Mouse (Mus musculus) CD8-positive naive resting alpha-beta T cell, adult 2 months (primary cell): ENCODE measurements around the gene Trnp1.
A peak's percentile ranks its signal among the peaks of the same experiment; 100 is the strongest.

Experiments used
- DNase-seq, 2 experiments: peaks; one replicate each; pipeline ENCODE4 v3.0.0; 2022; ENCODE audit warnings: low read depth in 2 of 2, low spot score in 2 of 2

The Trnp1 gene

DNA sequence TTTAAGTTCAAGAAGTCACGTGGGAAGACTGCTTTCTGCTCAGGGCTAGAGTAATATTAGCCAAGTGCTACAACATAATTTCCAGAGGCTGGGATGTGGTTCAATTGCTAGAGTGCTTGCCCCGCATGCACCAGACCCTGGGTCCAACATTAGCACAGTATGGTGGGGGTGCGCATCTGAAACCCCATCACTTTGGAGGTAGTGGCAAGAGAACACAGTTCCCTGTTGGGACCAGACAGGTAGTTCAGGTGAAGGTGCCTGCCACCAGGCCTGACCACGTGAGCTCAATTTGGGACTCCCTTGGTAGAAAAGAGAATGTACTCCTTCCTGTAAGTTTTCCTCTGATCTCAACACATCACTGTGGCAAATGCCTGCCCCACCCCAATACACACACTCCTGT, 3.5 kb downstream of the Trnp1 start:
- no peak for DNase-seq

DNA sequence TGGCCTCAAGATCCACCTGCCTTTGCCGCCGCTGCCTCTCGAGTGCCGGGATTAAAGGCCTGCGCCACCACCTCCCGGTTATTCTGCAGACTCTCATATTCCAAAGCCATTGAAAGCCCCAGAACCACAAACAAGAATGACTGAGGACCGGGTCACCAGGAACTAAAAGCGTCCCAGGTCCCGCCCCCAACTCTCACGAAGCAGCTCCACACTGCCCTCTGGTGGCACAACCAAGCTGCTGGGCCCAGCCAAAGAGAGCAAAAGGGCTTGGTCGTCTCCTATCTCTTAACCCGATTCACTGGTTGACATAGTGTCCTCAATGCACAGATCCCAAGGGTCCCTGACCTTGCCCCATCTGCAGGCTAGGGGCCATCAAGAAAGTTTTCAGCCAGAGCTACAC, 3.9 kb downstream of the Trnp1 start:
- peak; percentile 81 to 89 for DNase-seq

DNA sequence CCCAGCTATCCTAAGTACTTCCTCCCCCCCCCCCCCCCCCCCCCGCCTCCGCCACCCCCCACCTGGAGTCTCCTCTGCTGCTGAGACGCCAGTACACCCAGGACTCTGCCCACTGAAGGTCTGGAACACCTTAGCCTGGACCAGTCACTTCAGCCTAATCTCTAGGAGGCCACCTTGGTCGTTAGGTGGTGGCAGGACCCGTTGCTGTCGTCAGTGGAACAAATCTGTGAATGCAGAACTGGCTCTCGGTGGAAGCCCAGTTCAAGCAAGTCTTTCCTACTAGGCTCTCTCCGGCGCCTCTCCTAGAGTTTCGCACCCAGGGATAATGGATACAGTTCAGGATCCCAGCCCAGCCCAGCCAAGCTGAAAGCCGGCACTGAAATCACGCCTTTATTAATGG, 4.5 kb downstream of the Trnp1 start:
- no peak for DNase-seq

DNA sequence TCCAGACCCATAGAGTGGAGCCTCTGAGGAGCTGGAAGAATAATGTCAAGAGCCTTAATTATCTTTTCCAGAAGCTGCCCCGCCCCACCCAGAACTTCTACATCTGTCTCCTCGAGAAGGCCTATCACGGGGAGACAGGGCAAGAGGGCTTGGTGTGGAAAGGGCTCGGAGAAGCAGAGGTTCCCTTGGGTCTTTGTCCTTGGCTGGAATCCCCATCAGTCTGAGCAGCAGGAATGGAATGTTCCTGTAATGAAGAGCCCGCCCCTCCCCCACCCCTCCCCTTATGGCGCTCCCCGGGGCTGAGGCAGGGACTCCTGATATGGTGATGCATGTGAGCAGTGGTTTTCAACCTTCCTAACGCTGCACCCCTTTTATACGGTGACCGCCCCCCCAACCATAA, 6.5 kb downstream of the Trnp1 start:
- DNase-seq: no peak

DNA sequence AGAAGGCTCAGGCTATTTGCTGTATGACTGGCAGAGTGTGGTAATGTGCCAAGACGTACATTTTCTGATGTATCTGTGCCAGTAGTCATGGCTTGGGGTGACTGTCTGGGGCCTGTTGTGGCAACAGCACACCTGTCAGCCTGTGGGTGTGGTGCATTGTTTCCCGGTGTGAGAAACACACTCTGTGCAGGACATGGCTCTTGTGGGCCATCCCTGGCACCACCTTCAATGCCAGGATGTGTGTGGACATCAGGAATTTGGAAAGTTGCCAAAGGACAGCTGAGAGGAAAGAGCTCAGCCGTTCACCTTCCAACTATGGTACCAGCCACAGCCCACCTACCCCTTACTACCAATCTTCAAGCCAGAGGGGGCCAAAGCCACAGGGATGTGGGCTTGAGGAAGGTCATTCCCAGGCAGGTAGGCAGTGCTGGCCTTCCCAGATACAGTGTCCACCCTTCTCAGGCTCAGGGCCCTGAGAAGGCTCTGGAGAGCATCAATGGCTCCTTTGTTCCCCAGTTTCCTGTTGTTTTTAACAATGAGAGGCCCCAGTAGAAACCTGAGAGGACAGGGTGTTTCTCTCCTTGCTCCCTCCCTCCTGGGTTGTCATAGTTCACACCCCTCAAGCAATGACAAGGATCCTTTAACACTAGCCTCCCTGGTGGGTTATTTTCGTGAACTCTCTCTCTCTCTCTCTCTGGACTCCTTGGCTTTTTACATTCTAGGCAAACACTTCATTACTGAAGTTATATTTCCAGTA, 8.7 kb downstream of the Trnp1 start:
- no peak for DNase-seq

DNA sequence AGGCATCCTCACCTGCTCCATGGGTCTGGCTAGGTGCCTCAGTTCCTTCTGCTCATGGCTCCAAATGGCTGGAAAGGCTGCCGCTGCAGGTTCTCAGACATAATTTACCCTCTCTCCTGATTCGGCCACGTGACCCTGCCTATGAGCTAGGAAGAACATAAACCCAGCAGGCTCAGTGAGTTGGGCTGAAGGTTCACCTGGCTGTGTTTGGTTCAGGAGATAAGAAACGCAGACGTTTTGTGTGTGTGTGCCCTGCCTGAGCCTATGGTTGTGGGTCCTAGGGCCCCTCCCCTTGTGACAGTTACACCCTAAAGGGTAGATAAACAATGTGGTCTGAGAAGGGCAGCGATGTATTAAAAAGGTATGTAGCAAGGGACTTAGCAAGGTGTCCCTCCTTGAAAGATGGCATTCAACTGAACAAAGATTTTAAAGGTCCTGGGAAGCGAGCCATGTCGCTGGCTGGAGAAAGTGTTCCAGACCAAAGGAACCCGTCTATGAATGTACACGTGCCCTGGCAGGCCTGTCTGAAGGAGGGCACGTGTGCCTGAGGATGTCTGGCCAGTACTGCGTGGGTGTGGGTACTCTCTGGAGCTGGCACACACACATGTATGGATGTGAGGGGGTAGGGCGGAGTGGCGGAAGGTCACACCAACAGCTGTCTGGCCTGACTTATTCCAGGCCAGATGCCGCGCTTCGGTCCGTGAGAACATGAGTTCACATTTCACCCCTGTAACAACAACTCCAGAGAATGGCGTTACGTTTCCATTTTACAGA, 9.5 kb downstream of the Trnp1 start:
- no peak for DNase-seq

DNA sequence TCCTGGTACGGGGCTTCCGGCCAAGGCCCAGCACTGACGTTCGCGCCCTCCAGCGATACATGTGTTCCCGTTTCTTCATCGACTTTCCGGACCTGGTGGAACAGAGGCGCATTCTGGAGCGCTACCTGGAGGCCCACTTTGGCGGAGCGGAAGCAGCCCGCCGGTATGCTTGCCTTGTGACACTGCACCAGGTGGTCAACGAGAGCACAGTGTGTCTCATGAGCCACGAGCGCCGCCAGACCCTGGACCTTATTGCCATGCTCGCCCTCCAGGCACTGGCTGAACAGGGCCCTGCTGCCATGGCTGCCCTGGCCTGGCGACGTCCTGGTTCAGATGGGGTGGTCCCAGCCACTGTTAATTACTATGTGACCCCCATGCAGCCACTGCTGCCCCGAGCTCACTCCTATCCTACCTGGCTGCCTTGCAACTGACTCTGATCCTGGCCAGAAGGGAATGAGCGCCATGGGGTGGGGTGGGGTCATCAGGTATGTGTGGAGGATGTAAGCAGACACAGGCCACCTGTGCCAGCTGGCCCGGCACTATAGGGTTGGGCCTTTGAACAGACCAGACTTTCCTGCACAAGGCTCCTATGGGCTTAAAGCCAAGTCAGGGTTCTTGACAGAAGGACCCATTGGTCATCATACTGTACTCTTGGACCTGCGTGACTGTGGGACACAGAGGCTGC, 11.5 kb downstream of the Trnp1 start:
- no peak for DNase-seq

DNA sequence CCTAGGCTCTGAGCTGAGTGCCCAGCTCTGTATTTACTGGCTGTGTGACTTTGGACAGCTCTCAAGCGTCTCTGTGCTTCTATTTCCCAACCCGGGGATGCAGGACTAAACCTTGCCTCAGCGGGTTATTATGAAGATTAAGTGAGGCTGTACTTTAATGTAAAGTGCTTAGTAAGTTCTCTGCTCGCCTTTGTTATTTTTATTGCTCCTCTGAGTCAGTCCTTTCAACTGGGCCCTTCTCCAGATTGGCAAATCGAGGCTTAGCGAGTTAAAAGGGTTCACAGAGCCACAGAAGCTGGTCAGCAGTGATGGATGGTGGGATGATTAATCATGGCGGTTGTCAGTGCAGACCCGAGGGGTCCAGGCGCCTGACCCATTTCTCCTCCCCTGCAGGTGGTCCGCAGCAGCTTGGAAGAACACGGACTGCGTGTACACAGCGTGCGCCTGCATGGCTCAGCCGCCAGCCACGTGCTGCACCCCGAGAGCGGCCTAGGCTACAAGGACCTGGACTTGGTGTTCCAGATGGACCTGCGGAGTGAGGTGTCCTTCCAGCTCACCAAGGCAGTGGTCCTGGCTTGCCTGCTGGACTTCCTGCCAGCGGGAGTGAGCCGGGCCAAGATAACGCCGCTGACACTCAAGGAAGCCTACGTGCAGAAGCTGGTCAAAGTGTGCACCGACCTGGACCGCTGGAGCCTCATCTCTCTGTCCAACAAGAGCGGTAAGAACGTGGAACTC, 12.5 kb downstream of the Trnp1 start:
- DNase-seq: no peak

DNA sequence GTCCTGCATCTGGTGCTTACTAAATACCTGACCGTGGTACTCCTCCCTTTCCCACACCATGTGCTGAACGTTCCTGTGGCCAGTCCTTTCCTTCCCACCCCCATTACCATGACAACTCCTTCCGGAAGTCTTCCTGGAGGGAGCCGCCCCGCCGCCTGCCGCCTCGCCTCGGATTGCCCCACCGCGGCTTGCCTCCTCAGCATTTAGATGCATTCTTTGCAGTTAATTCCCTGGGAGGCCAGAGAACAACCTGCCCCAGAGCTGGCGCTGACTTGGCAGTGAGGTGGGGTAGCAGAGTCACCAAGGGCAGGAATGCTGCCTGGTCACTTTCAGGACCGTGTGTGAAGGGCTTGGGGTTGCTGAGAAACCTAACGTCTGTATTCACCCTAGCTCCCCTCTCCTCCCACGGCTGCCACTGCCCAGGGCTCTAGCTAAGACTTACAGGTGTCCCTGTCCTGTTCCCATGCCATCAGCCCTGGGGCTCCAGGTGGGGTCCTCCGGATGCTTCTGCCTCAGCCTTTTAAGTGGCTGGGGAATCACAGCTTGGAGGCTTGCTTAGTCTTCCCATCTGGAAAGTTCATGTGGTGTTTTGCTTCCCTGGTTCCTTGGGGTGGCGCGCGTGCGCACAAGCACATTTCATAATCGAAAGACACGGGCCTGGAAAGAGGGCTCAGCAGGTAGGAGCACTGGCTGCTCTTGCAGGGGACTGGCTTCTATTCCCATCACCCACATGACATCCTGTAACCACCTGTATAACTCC, 13.9 kb downstream of the Trnp1 start:
- DNase-seq: no peak

DNA sequence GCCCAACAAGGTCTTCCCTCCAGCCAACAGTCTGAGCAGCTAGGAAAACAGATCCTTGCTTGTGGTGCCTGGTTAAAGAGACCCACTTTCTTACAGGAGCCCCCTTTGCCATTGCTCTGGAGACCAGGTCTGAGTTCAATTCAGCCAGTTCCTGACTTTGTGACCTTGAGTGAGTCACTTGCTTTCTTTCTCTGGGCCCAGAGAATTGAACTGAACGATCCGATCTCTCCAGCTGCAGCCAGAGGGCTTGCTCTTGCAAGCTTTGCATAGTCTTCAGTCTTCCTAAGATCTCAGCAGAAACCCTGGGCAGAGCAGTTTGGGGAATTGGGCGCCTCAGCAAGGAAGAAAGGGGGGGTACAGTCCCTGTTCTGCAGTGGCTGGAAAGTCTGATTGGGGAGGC, 15.9 kb downstream of the Trnp1 start:
- no peak for DNase-seq

DNA sequence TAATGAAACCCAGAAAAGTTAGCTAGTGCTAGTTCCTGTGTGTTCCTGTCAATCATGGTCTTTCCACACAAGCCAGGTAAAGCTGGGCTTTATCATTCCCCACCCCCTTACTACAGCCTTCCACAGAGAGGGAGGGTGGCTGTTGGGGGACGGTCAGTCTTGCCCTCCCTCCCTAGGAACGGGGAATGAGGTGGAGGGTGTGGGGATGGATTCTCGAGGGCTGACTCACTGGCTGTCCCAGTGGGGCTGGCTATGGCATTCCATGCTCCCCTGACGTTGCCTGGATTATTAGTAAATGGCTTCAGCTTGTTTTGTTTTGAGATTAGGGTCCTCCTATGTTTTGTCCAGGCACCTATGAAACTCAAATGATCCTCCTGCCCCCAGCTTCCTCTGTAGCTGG, 16.9 kb downstream of the Trnp1 start:
- no peak for DNase-seq

DNA sequence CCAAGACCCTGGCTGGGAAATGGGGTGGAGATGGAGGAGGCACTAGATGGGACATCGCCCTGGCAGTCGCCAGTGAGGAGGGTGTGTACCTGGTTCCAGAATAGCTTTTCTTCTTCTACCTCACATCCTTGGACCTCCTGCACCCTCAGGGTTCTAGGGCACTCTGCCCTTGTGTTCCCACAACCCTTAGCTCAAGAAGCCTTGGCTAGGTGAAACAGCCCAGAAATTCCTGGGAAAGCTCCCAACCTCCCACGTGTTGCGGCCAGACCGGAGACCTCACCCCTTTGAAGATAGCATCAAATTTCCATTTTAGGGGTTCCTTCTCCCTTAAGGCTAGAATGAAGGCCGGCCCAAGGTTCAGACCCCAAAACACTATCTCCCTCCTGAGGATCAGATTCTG, 17.6 kb downstream of the Trnp1 start:
- DNase-seq: no peak

DNA sequence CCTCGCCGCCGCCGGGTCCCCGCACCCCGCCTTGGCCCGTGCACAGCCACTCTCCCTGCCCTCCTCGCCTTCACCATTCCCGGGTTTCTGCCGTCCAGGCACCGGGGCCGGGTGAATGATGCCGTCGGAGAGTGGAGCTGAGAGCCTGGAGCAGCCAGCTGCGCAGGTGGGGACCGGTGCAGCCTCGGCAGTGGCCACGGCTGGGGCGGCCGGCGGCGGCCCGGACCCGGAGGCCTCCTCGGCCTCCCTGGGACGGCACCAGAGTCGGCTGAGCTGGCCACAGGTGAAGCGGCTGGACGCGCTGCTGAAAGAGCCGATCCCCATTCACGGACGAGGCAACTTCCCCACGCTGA, 18.2 kb downstream of the Trnp1 start:
- DNase-seq: no peak

DNA sequence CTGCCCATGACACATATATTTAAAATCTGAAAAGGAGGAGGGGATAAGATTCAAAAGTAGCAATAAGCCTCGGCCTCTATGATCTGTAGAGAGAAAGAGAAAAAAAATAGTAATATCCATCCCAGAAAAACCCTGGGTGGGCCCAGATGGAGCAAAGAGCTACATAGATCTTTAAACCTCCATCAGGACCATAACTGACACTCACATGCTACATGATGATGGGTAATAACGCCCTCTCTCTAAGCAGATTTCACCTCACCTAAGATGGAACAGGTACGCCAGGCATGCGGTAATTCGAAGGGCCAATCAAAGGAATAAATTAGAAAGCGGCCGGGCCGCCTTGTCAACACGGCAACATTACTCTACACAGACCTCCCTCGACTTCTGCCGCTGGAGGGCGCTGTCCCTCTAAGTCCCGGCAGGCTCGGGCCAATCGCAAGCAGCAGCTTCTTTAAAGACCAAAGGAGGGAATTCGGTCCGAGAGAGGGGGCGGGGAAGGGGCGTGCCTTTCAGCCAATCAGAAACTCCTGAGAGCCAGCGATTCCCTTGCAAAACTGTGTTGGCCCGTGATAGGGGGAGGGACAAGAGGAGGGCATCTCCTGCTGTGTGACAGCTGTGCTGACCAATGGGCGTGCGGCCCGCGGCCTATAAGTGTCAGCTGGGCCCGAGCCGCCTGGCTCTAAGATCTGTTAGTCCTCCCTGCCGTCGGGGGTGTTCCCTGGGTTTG, 18.7 kb downstream of the Trnp1 start, which contains the start of gene Tent5b:
Tent5b (plus strand) TSS at position 675 of the 727 bp plus-strand sequence.
- peak; percentile 89 to 92 for DNase-seq

DNA sequence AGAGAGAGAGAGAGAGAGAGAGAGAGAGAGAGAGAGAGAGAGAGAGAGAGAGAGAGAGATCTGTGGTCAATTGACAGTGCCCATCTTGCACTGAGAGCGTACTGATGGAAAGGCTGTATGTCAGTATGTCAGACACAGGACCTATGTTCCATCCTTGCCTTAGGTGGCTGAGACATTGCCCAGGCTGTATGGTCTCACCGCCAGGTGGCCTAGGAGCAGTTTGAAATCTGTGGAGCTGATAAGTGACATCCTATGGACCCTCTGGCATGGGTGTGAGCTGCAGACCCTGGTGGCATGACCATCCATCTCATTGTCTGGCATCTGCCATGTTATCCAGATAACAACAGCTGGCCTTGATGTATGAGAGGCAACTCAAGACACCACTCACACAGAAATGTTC, 24.5 kb downstream of the Trnp1 start:
- no peak for DNase-seq

DNA sequence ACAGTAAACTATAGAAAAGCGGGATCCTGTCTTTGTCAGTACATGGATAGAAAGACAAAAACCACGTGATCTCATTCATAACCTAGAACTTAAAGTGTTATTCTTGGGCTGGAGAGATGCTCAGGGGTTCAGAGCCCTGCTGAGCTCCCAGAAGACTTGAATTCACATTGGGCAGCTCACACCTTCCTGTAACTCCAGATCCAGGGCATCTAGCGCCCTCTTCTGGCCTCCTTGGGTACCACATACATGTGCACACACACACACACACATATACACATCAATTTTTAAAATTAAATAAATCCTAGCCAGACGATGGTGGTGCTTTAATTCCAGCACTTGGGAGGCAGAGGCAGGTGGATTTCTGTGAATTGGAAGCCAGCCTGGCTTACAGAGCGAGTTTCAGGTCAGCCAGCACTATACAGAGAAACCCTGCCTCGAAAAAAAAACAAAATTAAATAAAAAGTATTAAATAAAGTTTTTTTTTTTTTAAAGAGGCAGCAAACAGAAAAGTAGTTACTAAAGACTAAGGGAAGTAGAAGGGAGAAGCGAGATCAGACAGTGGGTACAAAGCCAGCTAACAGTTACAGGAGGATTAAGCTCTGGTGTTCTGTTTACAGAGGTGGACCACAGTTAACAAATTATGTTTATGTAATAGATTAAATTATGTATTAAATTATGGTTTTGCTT, 27.1 kb downstream of the Trnp1 start:
- DNase-seq: no peak

DNA sequence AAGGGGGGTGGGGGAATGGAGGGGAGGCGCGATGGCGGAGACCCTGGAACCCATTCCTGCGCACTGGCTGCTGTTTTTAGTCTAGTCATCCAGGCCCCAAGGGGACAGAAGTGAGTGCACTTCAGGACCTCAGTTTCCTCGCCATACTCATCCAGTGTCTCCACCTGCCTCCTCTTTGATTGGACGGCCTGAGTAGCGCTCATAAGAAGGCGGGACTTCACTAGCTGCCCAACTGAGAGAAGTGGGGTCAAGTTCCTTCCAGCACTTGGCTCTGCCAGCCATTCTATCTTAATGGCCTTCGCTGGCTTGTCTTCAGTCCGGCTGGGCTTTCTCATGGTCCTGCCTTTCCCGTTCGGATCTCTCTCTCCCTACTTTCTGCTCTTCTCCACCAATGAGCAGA, 29.2 kb downstream of the Trnp1 start:
- no peak for DNase-seq

DNA sequence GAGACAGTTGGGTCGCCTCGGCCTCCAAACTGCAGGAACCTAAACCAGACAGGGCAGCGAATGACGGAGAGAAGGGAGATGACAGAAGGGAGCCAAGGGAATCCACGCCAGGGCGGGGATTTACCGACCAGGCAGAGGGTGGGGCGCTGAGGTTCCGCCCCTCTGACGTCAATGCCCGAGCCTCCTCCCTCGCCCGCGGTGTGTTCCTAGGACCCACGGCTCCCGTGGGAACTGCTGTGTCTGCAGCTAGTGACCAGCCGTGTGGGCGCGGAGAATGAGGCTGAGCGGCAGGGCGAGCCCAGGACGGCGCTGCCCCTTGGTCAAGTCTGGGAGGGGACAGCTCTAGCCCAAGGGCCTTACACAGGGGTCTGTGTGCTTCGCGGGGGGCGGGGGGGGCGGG, 30.3 kb downstream of the Trnp1 start:
- peak in 1 of 2 experiments; percentile 48 for DNase-seq

DNA sequence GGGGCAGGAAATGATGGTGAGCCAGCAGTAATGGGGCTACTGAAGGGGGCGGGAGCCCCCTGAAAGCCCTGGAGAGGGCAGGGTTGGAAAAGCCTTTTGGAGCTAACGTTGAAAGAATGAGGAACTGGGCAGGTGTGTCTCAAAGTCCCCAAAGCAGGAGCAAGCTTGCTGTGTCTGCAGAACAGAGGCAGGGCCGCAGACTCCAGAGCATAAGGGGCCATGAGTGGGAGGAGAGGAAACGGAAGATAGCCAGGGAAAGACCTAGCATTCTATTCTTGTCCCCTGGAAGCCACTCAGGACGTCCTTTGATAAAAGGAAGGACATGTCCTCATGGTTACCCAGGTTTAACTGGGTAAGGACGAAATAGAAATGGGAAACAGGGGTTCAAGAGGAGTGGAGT, 35.2 kb downstream of the Trnp1 start:
- no peak for DNase-seq

DNA sequence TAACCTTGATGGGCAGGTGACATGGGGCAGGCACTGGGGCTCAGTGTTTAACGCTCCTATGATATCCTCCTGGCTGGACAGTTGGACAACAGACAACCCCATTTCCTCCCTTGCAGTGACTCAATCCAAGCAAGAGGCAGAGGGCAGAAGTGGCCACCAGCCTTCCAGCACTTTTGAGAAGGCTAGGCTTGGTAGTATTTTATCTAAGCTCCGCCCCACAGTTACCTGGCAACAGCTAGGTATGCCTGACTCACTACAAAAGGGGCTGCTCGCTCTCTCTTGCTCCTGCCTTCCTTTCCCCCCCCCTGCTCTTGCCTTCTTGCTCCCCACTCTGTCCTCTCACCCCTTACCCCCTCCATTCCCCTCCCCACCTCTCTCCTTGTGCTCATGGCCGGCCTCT, 37.0 kb downstream of the Trnp1 start:
- DNase-seq: no peak
